Mouse (Mus musculus) olfactory bulb, adult 2 months (tissue): ENCODE data around the gene Folr2.

Experiments used
- CTCF ChIP-seq: fragments of 200-500 bp; IDR thresholded peaks from 2 replicates; pipeline ENCODE4 v1.5.1; 2012; ENCODE audit warnings: low read depth, mild to moderate bottlenecking, low read length, moderate library complexity; ENCODE audit not compliant: insufficient read depth
- POLR2A ChIP-seq: fragments of 200-500 bp; IDR thresholded peaks from 2 replicates; pipeline ENCODE4 v1.6.1; 2012; ENCODE audit warnings: mild to moderate bottlenecking, low read depth, low read length, moderate library complexity; ENCODE audit not compliant: insufficient read depth

DNA sequence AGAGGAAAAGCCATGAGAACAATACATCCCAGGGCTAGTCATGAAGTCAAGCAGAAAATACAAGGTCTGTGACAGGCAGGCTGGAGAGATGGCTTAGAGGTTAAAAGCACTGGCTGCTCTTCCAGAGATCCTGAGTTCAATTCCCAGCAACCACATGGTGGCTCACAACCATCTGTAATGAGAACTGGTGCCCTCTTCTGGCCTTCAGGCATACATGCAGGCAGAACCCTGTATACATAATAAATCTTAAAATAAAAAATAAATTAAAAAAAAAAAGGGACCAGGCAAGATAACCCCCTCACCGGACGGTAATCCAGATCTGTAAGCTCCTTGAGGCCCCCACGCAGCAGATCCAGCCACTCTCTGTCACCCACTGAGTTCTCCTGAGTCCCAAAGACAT, 26.6 kb downstream of the Folr2 start:
- TF ChIP-seq CTCF (no peak), POLR2A (no peak)
